Mouse (Mus musculus): ENCODE data around the gene Pear1.

- TF ChIP-seq CTCF (IDR thresholded peaks at IDR 0.05) (no peak), EP300 (IDR thresholded peaks at IDR 0.05) (no peak)
Measured at GRCm38 (mm10) chr3:87763202-87763601, 60.9 kb downstream of the Pear1 start.

All from lung, postnatal 0 days (tissue).